Mouse (Mus musculus) adrenal gland, adult 2 months (tissue): Measurements from ENCODE around the gene Ocln. TPM values are rescaled to one million over a fixed set of nuclear protein-coding genes. Genes with fewer than 3 reads are reported as not detected.
"Not testable (repeated sequence)": the region's sequence is repeated elsewhere in the genome, so short reads cannot be mapped to it uniquely, and the experiment has no call there.

ENCODE experiments used
- DNase-seq: peaks from one replicate; pipeline ENCODE4 v3.0.0; 2021
- polyA plus RNA-seq: library from polyadenylated mRNA; depleted of rRNA; stranded (reverse); fragments of >200 nt; gene quantifications from 2 replicates; pipeline ENCODE4 v1.2.3, GENCODE M21; 2012
- total RNA-seq, 2 experiments: library from RNA; stranded (reverse); gene quantifications; 2 replicates each; pipeline ENCODE4 v1.2.3; 2021

Ocln gene
- total and polyA plus RNA-seq, 3 experiments: 0.49 to 23.9 (median 5.7) TPM

- no peak for DNase-seq
These were observed 8.3 kb downstream of the Ocln start for GRCm38 (mm10) chr13:100544220-100544662.

GRCm38 (mm10) chr13:100543011-100543767 is 9.3 kb downstream of the Ocln start:
- no peak for DNase-seq

DNA sequence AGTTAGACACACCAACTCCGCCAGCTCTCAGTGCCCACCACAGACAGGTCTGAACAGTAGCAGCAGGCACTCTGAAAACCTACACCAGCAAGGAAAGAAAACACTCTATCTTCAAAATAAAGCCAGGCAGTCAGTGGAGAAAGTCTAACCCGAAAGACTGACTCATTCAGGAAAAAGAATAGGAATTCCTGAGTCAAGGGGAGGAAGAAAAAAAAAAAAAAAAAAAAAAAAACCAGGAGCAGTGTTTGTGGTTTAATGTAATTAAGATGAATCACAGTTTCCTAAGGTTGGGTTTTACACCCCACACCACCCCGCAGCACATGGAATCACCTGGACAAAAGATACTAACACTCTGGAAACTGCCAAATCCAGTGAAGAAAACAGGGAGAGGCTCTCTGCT is 16.4 kb downstream of the Ocln start:
- no peak for DNase-seq

GRCm38 (mm10) chr13:100532788-100533365 is 19.6 kb downstream of the Ocln start:
- DNase-seq: no peak

- DNase-seq: no peak
These were observed 25.9 kb downstream of the Ocln start for GRCm38 (mm10) chr13:100526649-100527038.

- no peak for DNase-seq
These were observed 26.4 kb downstream of the Ocln start for GRCm38 (mm10) chr13:100525935-100526648.

DNA sequence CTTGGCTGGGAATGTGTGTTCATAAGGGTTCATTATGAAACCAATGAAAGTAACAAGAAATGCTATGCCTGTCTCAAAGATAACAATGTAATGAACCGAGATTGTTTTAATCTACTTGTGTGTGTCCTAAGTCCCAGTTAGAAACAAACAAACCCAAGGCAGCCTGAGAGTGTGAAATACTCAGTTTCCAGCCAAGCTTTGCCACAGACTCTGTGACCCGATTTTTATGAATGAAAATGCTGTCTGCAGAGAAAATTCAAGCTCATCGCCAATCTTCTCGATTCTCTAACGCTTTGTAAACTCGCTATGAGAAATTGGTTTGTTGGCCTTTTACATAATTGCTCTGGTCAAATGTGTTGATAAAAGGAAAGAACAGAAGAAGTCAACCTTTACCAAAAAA is 27.6 kb downstream of the Ocln start:
- DNase-seq: no peak

GRCm38 (mm10) chr13:100523698-100524097 is 28.8 kb downstream of the Ocln start:
- DNase-seq: no peak

GRCm38 (mm10) chr13:100521724-100522591 is 30.6 kb downstream of the Ocln start:
- DNase-seq: peak; percentile 44

- no peak for DNase-seq
These were observed 33.4 kb downstream of the Ocln start for GRCm38 (mm10) chr13:100519162-100519561.

DNA sequence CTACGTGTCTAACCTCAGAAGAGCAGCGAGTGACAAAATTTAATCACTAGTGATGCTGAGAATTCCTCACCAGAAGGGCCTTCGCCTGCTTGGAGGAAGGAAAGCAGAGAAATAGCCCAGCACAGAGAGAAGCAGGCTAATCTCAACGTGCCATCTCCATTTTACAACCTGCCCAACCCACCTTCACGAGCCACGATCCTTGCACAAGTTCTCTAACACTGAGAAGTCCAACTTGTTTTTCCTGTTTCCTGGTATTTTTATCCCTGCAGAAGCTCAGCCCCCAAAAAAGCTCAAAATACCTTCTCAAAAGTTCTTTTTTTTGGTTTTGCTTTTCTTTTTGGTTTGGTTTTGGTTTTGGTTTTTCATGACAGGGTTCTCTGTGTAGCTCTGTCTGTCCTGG is 34.3 kb downstream of the Ocln start:
- DNase-seq: no peak

DNA sequence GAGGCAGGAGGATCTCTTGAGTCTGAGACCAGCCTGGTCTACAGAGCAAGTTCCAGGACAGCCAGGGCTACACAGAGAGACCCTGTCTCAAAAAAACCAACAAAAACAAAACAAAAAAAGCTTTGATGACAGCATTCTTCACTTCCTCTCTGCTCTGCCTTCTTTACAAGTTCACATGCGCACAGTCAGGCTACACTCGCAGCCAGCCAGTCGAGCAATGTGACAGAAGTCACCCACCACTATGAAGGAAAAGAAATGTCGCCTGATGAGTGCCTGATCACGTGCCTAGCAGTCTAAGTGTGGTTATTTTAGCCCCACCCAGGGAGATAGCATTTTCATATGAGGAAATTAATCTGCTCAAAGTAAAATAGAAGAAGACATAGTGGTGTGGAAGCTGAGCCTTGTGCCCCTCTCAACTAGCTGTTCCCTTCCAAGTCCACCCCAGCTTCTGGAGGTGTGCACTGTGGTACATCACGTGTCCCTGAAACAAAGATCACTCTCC is 34.8 kb downstream of the Ocln start:
- no peak for DNase-seq

DNA sequence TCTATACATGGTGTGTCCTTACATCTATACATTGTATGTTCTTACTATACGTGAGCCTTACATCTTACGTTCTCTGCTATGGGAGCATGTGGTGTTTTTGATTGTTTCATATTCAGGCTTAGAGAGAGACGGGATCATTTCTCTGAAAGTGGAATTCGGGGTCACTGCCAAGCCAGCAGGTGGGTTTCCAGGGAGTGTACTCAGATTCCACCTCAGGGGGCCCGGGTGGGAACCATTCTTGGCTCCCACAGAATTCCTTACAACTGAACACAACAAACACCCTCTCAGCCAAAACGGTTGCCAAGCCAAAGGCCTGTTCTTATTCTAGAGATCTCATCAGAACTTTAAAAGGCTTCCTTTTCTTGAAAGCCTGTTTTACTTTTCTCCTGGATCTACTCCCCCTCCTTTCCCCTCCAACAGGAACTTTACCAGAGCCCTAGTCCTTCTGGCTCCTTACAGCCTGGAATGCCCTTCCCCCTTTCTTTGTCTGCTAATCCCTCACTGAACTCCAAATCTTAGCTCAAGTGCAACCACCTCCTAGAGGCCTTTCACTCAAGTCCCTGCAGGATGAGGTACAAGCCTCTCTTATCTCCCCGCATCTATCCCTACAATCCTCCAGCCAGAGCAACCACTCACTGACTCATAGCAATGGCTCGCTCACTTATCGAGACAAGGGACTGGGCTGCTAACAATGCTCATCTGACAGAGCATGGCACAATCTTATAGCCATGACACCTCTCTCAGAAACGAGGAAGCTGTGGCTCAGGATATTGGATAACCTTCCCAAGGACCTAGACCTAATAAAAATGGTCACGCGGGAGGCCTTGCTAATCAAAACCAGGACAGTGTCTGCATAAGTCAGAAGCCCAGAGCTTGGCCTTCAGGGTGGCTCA is 36.1 kb downstream of the Ocln start:
- DNase-seq: peak; percentile 64

DNA sequence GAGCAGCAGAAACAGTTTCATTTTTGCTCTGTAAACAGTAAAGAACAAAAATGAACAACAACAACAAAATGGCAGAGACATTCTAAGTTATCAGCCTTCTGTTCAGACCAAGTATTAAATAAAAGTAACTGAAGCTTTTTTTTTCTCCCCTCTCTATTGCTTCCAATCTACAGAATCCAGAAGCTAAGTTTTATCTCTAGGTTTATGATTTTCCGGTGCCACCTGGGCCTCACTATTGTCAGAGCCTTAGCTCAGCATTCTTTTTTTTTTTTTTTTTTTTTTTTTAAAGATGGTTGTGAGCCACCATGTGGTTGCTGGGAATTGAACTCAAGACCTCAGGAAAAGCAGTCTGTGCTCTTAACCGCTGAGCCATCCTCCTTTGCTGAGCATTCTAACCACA is 39.7 kb downstream of the Ocln start:
- DNase-seq: no peak

GRCm38 (mm10) chr13:100511860-100512364 is 40.6 kb downstream of the Ocln start:
- DNase-seq: no peak

- DNase-seq: peak; percentile 52
These were observed 41.2 kb downstream of the Ocln start for GRCm38 (mm10) chr13:100511146-100511859.

- DNase-seq: not testable (repeated sequence)
These were observed 52.9 kb downstream of the Ocln start for GRCm38 (mm10) chr13:100499625-100500024.

DNA sequence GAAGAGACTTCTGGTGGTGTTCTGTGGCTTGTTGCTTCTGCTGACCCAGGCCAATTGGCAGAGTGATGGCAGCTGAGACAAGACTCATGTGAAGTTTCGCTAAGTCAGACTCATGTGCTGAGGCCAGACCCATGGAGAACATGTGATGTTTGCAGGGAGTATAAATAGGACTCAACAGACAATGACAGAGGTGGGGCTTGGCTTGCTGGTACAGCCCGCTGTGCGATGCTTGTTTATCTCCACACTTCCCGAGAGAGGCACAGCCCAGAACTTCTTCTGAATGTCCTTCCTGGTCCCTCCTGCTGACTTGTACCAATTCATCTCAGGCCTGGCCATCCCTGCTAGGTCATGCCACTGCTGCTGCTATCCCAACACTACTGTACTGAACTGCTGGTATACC is 57.2 kb downstream of the Ocln start:
- DNase-seq: no peak

DNA sequence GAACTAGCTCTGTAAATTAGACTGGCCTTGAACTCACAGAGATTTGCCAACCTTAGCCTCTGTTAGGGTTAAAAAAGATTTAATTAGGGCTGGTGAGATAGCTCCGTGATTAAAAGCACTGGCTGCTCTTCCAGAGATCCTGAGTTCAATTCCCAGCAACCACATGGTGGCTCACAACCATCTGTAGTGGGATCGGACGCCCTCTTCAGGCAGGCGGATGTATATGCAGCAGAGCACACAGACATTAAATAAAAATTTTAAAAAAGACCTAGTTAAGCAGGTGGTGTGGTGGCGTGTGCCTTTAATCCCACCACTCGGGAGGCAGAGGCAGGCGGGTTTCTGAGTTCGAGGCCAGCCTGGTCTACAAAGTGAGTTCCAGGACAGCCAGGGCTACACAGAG is 58.1 kb downstream of the Ocln start:
- not testable (repeated sequence) for DNase-seq

DNA sequence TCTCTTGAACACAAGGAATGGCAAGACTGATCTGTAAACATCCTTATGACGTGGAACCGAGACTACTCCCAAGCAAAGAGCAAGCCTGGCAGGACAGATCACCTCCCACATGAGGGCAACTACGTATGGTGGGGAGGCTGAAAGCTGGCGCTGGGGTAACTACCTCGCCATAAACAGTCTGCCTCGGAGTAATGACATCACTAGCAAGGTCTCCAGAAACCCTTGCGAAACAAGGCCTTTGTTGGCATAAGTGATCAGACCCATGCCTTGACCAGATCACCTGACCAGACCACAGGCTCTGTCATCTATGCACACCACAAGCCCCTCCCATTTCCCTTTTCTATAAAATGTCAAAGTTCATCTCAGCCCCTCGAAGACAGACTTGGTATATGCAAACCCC is 59.2 kb downstream of the Ocln start:
- peak; percentile 18 for DNase-seq
